Mouse (Mus musculus) MEL (cell line): ENCODE measurements at regions not wholly inside any gene's neighbourhood (a gene's known extent, or its start where the extent isn't known, plus 50 kb on each side); places are given as distances from the start of the nearest gene placed in this dataset.

Experiments
- CTCF ChIP-seq, 3 experiments: IDR thresholded peaks in 2 of 3; conservative IDR thresholded peaks in 1 of 3; 2 replicates each; pipeline ENCODE4 v1.5.1; 2011 to 2012; ENCODE audit warnings: low read length in 3 of 3, low read depth in 2 of 3, mild to moderate bottlenecking in 2 of 3, improper control_type of control experiment in 1 of 3, inconsistent platforms in 1 of 3, mixed read lengths in 1 of 3, moderate library complexity in 1 of 3; ENCODE audit not compliant: control insufficient read depth in 1 of 3, insufficient read depth in 1 of 3, poor library complexity in 1 of 3, severe bottlenecking in 1 of 3
- E2F4 ChIP-seq: IDR thresholded peaks from 2 replicates; pipeline ENCODE4 v1.6.1; 2011; ENCODE audit warnings: low read depth, low read length, improper control_type of control experiment, borderline replicate concordance
- TCF12 ChIP-seq: IDR thresholded peaks from 2 replicates; pipeline ENCODE4 v1.6.1; 2014; ENCODE audit warnings: low read depth, mild to moderate bottlenecking, inconsistent platforms, low read length, improper control_type of control experiment, moderate library complexity
- USF1 ChIP-seq: IDR thresholded peaks from 2 replicates; pipeline ENCODE4 v1.6.1; 2014; ENCODE audit warnings: low read depth, mild to moderate bottlenecking, inconsistent platforms, low read length, improper control_type of control experiment, moderate library complexity
- ZMIZ1 ChIP-seq: IDR thresholded peaks from 2 replicates; pipeline ENCODE4 v1.6.1; 2012; ENCODE audit warnings: low read depth, mild to moderate bottlenecking, inconsistent platforms, low read length, improper control_type of control experiment, moderate library complexity

GRCm38 (mm10) chr5:151733991-151734390 lies 82.9 kb upstream of the Rfc3 start:
- TF ChIP-seq TCF12 (no peak), CTCF (IDR thresholded peaks at IDR 0.05 in 2 of 3, conservative IDR thresholded peaks at IDR 0.05 in 1 of 3; ENCODE audit: control insufficient read depth in 1 of 3, insufficient read depth in 1 of 3, low read depth in 2 of 3, low read length in 3 of 3, poor library complexity in 1 of 3, severe bottlenecking in 1 of 3) (no peak), USF1 (no peak), E2F4 (no peak), ZMIZ1 (no peak)
